ENCODE assay signal across 7 mouse cellular contexts in the genomic region with DNA sequence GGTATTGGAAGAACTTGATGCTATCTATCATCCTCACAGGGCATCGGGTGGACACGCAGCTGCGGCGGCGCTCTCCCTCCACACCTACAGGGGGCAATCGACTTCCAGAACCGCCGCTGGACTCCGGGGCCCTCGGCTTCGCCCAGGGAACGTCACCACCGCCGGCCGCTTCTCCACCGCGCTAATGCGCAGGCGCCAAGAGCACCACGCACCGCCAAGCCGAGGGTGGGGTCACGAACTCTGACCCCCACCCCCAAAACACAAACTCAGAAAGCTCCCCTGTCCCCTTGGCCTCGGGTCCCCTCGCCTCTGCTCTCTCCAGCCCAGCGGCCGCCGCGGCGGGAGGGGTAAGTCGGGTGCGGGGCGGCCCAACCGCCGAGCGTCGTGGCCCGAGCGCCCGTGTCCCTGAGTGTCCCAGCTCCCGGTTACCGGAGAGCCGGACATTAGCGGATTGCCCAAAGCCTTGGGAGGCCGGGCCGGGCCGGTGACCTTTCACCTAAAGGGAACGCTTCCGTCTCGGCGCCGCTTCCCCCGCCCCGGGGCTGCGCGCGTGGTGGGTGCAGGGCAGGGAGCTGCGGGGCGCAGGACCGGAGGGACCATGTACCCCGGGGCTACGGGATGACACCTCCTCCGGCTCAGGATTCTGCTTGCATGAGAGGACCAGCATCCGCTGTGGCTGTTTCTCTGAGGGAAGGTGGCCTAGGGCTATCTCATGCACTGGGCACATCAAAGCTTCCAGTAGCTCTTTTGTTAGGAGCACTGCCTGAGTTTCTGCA. TPM values are rescaled to one million over a fixed set of nuclear protein-coding genes. Genes with fewer than 3 reads are reported as not detected.
DNase-seq lines count a peak whose midpoint lies in the region; ATAC-seq lines count a peak whose summit lies in the region.

A gene (plus strand): TSS at position 268 of the 776 bp plus-strand sequence.

- no peaks in the 10 kb centered on the region for H3K27me3 ChIP-seq in limb, embryonic 10.5 days (ENCODE audit: low read depth, poor library complexity, severe bottlenecking)
- H3K27me3 ChIP-seq in midbrain, embryonic 12.5 days: no peaks in the 10 kb centered on the region

- whole genome bisulfite sequencing in limb, embryonic 10.5 days: under 1% methylated on average over 64 of the region's 64 CpGs
- WGBS in midbrain, embryonic 12.5 days: under 1% methylated on average over 63 of the region's 64 CpGs

- H3K4me1 ChIP-seq in limb, embryonic 10.5 days: peaks cover 22% of the 10 kb centered on the region
- H3K4me1 ChIP-seq in midbrain, embryonic 12.5 days: peaks cover 21% of the 10 kb centered on the region

- peak within 1 kb of the TSS; percentile 98 for H3K4me3 ChIP-seq in limb, embryonic 10.5 days
- peak within 1 kb of the TSS; percentile 92 for H3K4me3 ChIP-seq in midbrain, embryonic 12.5 days

- peaks cover 3% of the 10 kb centered on the region for H3K36me3 ChIP-seq in limb, embryonic 10.5 days
- H3K36me3 ChIP-seq in midbrain, embryonic 12.5 days: no peaks in the 10 kb centered on the region

- H3K9ac ChIP-seq in midbrain, embryonic 12.5 days (replicated peaks): peak within 1 kb of the TSS; percentile 95

- peak; percentile 95 for ATAC-seq in midbrain, embryonic 12.5 days (ENCODE audit: low FRiP score, low read depth)

- H3K9me3 ChIP-seq in limb, embryonic 10.5 days (replicated peaks): no peaks in the 10 kb centered on the region
- H3K9me3 ChIP-seq in midbrain, embryonic 12.5 days: no peaks in the 10 kb centered on the region

- peak within 1 kb of the TSS; percentile 68 for H3K4me2 ChIP-seq in midbrain, embryonic 12.5 days (replicated peaks)

- peak within 1 kb of the TSS; percentile 96 for H3K27ac ChIP-seq in limb, embryonic 10.5 days
- H3K27ac ChIP-seq in midbrain, embryonic 12.5 days (replicated peaks): peak within 1 kb of the TSS; percentile 84

- peak; percentile 95 for DNase-seq in adrenal gland, postnatal 14 days
- DNase-seq in embryo, embryonic 9.5 days (ENCODE audit: extremely low spot score): peak; percentile 91
- peak; percentile 99 for DNase-seq in heart, adult 11 months
- peak; percentile 92 for DNase-seq in kidney, adult 18-20 months
- DNase-seq in limb, embryonic 10.5 days (ENCODE audit: low spot score): peak; percentile 93
- DNase-seq in skeletal muscle tissue, adult 2 months (ENCODE audit: low read depth, low spot score): peak; percentile 92

RNA-seq across cellular contexts. Expression of the gene that starts here (rescaled TPM):
- 13.2 and 14.0 TPM in 2 replicates for total RNA-seq in adrenal gland, postnatal 14 days (2021)
- 12.1 and 12.7 TPM in 2 replicates for polyA plus RNA-seq in limb, embryonic 10.5 days (2016; fragmentation: Nextera tagmentation; extraction: Ambion mirVana)
- 11.6 and 12.3 TPM in 2 replicates for polyA plus RNA-seq in midbrain, embryonic 12.5 days (2016; fragmentation: Nextera tagmentation; extraction: Ambion mirVana)

Comparison
In these comparisons a context has a peak if more than half of its experiments do, and no peak if none do; other contexts are left out.
1. Peak in every context shown above with its lines: DNase-seq, ATAC-seq, H3K4me3 ChIP-seq and H3K27ac ChIP-seq.